Mouse (Mus musculus) neural tube, embryonic 10.5 days (tissue): ENCODE results near the gene Tctn1.

Source experiments
- DNase-seq: peaks from one replicate; pipeline ENCODE4 v3.0.0-alpha.2; 2017; ENCODE audit warnings: low spot score; ENCODE audit errors: extremely low spot score

The Tctn1 gene

DNA sequence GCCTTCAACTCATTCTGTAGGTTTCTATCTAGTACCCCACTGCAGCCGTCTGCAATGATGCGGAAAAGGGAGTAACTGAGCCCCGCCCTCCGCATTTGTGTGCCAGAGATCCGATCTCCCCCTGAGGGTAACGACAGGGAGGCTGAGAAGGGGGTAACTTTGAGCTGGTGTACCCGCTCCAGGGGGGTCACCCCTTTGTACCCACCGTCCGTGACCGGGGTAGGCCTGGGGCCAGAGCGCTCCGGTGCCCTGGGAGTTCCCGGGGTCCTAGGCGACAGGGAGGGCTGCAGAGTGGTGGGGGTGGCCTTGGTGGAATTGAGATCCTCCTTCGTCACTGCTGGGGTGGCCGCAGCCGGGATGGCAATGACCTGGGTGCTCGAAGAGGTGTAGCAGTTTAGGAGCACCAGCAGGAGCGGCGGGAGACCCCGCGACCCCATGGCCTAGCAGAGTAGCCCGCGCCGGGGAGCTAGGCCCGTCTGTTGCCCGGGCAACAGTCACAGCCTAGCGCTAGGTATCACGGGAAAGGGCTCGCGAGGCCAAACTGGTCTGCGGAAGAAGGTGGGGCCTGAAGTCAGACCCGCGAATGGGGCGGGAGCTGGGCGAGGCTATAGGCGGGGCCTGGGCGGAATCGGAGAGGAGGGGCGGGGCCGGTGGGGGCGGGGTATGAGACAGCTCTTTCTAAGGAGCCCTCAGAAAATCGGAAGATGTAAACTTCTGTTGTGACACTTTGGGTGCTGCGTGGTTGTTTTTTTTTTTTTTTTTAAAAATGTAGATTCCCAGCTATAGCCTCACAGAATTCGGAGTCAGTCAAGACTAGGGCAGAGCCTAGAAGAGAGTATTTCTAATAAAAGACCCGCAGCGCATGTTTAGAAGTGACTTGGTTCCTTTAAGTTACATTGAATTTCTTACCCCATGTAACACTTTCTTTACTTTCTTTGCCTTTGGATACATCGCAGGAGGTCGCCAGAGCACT lies at the start of gene Tctn1:
Gene Tctn1, minus strand, starts transcription at position 528 of the 973 bp plus-strand sequence.
- DNase-seq = peak; percentile 92

DNA sequence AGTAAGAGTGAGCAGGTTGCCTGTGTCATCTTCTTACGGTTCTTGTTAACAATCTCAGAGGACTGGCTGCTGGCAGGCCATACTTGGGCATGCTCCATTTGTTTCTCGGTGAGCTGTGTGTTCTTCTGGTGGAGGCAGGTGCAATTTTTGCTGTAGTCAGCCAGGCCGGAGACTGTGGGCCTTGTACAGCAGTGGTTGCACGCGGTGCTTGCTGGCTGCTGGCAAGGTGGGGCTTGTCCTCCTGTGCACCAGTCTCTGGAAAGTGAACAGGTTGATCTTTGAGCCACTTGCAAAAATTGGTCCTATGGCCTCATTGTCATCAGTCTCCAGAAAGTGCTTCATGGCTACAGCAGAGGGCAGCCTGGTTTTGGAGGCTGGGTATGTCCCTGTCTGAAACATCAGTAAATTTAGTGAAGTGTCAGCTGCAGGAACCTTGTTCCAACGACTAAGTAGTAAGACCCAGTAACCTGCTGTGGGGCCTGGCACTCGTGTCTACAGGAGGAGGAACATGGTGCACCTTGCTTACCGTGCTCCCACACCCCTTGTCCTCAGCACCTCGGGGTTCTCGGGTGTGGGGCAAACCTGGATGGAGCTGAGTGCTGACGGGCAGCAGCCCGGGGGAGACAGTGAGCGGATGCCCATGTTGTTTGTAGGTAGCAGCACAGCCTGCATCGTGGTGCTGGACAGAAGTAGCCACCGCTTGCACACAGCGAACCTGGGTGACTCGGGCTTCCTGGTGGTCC lies 48.9 kb upstream of the Tctn1 start:
- no peak for DNase-seq

DNA sequence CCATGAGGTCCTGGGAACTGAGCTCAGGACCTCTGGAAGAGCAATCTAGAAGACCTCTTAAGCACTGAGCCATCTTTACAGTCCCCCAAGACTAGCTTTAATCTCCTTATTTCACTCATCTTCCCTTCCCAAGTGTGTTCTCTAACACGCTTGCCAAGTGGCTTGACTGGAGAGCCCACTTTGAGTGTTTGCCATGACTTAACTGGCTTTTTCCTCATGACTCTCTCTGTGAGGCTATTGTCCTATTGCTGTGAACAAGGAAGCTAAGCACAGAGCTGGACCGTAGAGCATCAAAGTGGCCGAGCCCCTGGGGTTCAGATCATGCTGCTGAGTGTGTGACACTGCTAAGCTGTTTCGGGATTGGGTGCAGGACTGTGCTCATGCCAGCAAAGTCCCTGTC lies 48.1 kb upstream of the Tctn1 start:
- no peak for DNase-seq

DNA sequence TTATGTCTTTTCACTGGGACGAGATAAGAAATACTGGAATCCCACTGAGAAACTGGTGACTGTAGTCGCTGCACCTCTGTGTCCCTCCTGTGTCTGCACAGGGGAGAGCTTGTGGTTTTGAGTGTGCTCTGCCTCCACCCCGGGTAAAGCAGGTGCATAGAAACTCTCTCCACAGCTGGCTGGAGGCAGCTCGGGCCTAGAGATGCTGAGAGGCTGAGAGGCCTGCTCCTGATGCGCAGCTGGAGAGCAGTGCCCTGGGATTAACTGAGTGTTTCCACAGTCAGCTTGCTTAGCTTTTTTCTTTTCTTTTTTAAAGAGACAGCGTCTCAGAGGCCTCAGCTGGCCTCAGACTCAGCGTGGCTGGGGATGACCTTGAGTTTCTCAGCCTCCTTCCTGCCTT lies 47.4 kb upstream of the Tctn1 start:
- no peak for DNase-seq

DNA sequence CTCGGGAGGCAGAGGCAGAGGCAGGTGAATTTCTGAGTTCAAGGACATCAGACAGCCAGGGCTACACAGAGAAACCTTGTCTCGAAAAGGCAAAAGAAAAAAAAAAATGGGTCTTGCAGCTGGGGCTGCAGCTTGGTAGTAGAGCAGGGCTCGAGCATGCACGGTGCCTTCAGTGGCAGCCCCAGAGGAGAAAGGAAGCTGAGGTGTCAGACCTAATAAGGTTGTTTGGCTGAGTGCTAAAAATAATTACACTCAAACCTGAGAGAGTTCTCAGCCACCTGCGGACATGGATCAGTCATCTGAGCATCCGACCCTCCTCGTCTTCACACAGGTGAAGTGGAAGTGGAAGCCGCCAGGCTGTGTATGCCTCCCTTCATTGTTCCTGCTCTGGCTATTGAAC lies 46.4 kb upstream of the Tctn1 start:
- DNase-seq = no peak

DNA sequence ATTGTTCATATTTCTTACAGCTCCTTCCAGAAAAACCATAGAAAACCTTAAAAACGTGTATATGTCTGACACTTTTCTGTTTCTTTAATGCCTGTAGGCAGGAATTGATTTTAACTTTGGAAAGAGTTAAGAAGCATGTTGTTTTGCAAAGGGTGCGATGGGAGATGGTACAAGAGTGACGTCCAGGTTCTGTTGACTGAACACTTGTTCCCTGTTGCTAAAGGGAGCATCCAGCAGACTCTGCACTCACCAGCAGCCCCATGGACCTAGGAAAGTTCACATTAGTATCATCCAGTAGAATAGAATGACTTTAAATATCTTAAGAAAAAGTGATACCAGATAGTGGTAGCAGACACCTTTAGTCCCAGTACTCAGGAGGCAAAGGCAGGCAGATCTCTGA lies 42.3 kb upstream of the Tctn1 start:
- no peak for DNase-seq

DNA sequence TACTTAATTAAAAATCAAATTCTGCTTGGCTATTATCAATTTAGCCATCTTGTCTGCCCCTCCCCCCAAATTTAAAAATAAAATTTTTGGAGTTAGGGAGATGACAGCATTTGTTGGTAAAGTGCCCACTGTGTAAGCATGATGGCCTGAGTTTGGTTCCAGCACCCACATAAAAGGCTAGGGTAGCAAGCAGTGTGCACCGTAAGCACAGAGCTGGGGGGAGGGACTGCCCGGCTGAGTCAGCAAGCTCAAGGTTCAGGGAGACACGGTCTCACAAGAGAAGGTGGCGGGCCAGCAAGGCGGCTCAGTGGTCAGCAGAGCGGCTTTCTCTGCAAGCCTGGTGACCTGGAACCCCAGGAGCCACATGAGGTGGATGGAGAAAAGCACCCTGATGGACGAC lies 41.2 kb upstream of the Tctn1 start:
- DNase-seq = no peak

DNA sequence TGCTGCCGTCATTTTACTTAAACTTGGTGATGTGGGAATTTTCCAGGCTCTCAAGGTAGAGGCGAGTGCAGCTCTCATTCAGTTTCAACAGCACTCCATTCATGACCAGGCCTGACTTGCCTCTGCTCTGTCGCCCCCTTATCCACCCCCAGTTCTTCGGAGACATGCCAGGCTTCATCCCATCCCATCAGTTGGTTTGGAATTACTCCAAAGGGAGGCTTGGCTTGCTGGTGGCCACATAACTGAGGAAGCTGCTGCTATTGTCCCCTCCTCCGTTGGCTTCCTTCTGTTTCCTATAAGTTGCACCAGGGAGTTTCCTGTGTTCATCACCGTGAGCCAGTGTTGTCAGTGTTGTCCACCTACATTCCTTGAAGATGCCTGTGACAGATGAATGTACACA lies 40.3 kb upstream of the Tctn1 start:
- no peak for DNase-seq

DNA sequence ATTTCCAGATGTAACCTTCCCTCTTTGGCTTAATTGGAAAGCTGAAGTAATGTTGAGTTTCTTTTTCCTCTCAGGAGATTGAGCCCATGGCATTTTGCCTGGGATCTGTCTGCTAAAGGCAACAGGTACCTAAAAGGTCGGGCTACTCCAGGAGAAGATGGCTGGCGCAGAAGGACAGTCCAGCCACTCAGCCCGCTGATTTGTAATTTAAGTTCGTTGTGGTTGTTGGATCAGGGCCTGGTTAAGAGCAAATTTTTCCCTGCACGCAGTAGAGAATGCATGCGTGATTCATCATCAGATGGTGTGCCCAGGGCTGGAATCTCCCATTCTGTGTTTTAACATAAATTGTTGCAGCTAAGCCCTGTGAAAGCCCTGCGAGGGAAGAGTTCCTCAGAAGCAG lies 39.7 kb upstream of the Tctn1 start:
- no peak for DNase-seq

DNA sequence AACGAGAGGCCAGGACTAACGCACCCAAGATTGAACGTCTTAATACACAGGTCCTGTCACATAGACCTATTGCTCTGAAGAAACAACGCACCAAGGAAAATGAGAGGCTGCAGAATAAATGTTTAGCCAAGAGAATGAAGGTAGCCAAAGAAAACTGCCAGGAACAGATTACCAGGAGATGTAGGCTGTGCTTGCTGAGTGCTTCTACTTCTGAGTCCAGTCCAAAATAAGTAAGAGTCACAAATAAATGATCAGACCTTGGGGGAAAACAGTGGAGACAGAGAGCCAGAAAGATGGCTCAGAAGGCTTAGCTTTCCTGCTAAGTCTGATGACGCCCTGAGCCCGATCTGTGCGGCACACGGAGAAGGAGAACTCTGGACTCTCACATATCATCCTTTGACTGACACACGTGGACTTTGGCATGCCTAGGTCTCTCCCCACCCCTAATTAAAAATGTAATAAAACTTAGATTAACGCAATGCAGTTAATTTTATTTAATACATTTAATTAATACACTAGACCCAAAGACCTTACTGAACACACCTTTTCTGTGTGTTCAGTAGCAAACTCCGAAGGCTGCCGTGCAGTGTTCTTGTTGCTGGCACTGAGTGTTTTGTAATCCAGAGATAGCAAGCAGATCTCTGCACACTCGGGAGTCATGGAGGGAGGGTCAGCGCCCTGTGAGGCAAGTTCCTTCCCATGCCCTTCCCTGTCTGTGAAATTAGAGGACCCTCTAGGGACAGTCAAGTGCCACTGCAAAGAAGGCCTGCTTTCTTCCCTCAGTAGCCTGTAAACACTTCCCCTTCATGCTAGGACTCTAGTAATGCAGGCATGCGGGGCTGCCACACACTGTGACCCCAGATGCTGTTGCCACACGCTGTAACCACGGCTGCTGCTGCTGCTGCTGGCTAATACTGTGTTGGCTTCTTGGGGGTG lies 38.8 kb upstream of the Tctn1 start:
- no peak for DNase-seq

DNA sequence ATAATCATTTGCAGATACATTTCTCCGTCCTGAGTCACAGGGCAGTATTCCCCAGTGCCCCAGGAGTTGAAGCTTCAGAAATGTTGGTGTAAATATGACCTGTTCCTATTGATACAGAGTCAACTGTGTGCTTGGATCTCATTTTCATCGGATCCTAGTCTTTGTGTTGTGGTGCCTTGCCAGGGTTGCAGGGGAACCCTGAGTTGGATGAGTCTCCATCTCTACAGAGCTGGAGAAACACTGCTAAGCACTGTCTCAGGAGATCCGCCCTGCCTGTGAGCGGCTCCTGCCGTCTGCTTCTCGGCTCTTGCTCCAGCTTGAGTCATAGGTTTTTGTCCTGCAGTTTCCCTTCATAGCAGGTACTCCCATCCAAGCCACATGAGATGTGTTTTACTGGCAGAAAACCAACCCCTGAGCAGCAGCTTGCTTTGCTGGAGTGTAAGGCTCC lies 35.8 kb upstream of the Tctn1 start:
- DNase-seq = no peak

DNA sequence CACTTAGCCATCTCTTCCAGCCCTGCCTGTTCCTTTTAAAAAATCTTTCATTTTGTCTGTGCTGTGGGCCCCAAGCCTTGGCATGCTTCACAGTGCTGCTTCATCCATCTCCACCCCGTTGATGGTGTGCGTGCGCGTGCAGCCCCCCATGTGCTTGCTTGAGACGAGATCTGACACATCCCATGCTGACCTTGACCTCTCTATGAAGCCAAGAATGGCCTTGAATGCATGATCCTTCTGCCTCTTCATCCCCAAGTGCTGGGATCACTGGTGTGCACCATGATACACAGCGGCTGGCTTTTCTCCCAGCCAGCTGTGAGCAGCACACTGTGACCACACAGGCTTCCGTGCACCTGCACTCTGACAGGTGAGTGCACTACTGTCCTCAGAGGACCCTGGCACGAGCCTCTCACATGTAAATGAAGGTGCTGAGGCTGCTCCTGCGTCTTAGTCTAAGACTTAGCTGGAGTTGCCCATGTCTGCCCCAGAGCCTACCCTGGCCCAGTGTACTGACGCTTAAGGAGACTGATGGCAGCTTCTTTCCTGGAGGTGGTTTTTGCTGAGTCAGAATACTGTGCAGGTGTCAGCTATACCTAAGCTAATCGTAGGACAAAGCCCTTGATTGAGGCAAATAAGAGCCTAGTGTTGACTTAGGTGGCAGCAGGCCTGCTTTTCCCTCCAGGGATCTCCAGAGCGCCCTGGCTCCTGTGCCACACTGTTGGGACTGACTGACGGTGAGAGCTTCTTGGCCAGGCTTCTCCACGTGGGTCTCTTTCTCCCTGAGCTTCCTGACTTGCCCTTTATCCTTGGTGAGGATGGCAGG lies 31.1 kb upstream of the Tctn1 start:
- DNase-seq = no peak

DNA sequence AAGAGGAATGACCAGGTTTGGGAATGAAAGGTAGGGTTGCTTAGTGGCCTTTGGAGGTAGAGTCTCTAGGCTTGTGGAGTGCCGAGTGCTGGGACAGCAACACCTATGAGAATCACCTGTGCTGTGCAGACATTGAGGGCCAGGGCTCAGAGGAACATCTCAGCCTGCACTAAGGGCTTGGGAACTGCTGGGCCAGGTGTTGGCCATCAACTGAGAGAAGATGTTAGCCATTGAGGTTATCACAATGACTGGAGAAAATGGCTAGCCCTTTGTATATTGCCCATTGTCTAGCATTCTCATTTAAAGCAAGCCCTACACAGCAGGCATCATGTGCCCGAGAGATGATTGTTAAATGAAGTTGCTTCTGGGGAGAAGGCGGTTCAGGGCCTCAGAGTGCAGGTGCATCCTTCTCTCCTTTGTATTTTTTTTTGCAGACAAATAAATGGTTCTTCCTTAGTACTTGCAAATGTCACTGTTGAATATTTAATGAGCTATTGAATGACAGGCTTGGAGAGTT lies 30.0 kb upstream of the Tctn1 start:
- DNase-seq = no peak

DNA sequence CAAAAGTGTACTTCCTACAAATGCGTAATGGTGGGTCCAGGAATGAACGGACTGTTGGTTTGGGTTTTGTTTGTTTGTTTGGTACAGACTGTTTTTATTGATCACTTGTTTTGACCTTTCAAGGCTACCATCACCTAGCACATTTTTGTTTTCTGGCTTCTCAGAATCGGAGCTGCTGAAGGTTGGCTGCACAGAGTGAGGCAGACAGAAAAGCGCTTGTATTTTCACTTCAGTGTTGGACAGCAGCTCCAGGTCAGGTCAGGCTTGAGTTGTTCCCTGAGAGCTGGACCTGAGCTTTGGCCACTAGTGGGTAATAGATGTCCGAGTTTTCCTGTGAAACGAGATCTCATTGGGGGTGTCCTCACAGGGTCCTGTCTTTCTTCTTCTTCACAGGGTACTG lies 28.9 kb upstream of the Tctn1 start:
- DNase-seq = no peak

DNA sequence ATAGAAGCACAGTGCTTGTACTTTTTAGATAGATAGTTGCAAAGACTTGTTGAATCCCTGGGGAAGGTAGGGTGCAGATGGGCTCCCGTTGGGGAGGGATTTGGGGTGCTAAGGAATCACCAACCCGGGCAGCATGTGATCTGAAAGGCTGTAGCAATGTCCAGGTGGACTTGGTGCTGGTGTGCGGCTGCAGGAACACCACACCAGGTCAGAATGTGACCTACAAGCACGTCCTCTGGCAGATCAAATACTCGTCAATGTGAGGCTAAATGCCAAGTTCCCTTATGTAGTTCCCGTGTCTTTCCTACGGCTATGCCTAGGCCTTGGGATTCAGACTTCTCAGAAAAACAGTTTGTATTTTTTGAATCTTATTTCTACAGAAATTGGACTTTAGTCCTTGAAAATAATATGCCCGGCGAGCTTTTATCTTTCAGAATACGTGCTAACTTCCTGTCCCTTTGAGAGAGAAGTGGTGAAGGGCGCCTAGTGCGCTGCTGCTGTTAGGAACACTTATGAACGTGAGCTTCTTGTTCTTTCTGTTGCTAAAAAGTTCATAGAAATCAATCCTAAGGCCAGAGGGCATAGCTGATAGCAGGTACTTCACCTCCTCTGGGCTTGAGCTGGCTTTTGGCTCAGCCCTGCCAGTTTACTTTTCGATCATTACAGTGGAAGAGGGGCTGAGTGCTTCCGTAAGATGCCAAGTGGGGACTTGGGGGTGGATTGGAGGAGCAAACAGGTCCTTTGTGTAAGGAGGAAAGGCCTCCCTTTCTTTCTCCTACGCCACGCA lies 27.5 kb upstream of the Tctn1 start:
- DNase-seq = no peak

DNA sequence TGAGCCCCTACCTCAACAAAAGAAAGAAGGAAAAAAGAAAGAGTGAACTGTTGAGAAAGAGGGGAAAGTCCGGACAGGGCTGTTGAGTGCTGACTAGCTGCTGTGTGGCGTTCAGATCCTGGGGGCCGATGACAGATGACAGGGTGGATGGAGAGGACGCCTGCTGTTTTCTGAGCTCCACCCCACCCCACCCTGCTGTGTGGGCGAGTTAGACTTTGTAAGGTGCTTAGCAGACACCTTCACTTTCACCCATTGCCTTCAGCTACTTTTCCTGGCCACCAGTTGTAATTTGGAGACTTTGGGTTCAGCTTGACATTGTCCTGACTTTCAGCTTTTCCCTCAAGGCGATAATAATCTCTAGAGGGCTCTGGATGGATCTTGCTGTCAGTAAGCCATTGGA lies 26.9 kb upstream of the Tctn1 start:
- no peak for DNase-seq

DNA sequence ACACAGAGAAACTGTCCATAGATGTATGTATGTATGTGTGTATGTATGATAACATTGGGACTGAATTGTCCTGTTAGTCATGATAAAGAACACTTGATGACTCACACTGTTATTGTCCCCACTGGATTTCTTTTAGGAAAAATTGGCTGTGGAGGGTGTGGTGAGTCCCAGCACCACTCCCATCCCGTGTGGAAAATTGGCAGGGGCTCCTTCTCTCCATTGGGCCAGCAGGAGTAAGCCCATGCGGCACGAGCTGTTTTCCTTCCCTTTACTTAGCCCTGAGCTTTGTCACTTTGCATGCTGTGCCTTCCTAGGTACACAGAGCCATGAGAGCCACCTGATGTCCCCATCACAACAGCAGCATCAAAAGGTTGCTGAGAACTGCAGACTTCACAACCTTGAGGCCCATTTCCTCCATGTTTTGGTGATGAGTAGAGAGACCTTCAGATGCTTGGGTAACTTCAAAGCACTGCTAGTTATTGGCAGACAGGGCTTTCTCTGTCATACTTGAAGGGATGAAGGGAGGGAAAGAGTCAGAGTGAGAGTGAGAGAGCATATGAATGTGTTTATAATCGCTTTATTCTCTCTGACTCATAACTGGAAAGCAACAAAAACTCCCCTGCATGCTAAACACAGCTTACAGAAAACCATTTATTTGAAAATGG lies 24.0 kb upstream of the Tctn1 start:
- no peak for DNase-seq

DNA sequence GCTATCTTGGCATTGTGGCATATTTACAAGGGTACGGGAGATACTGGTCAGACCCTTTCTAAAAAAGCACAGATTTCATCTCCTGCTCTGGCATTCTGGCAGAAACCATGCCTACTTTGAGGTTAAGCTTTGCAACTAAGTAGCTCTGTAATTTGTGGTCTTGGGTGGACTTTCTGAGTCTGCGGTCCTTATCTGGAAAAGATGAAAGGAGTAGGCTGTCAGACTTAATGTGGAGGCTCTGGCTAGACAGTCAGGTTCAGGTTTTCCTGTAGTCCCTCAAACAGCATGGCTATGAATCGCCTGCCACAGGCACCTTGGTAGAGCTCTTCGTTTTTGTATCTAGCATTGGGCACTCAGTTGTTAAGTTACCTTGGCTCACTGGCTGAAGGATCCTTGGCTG lies 22.8 kb upstream of the Tctn1 start:
- DNase-seq = no peak

DNA sequence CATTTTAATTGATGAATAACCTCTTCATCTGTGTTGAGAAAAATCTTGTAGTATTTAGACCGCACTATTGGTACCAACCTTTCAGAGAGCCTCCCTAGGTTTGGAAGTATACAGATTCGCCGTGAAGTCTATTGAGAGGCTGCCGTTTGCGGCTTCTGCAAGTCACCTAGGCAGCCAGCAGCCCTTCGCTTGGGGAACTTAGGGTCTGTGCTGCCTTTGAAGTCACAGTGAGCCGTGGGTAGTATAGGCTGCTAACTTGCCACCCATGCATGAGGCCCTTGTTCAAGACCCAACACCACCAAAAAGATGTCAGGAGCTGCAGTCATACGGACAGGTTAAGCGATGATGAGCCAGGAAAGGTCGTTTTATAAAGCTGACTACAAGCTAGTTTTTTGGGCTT lies 21.9 kb upstream of the Tctn1 start:
- no peak for DNase-seq
